Mouse (Mus musculus): ENCODE measurements around the gene Ptma. TPM values are rescaled to one million over a fixed set of nuclear protein-coding genes. Genes with fewer than 3 reads are reported as not detected.

Gene Ptma
- polyA plus RNA-seq, 1 experiment from 2014 or later: 4,291 TPM

GRCm38 (mm10) chr1:86568409-86568808 is 41.9 kb downstream of the Ptma start:
- ATAC-seq (replicated peaks; ENCODE audit: insufficient number of reproducible peaks, low FRiP score, low TSS enrichment, low read depth) (no peak), DNase-seq (ENCODE audit: low spot score) (no peak)
- WGBS: 74% methylated on average over 2 of the region's 2 CpGs
- no peak overlapping the region for H3K9ac ChIP-seq (replicated peaks; ENCODE audit: low read length)
- no peaks in the 10 kb centered on the region for H3K9me3 ChIP-seq (replicated peaks; ENCODE audit: control insufficient read depth, low read length)
- H3K36me3 ChIP-seq (replicated peaks; ENCODE audit: control insufficient read depth, insufficient read depth, low read depth, low read length): no peaks in the 10 kb centered on the region
- no peaks in the 10 kb centered on the region for H3K4me1 ChIP-seq (ENCODE audit: control insufficient read depth, insufficient read depth, low read length)
- H3K4me3 ChIP-seq (ENCODE audit: low read depth, low read length): no peak overlapping the region
- H3K27me3 ChIP-seq (ENCODE audit: control insufficient read depth, insufficient read depth, low read length): no peaks in the 10 kb centered on the region
- H3K4me2 ChIP-seq (ENCODE audit: low read depth, low read length): no peak overlapping the region
- H3K27ac ChIP-seq (replicated peaks; ENCODE audit: low read depth, low read length): no peak overlapping the region

- 82% methylated on average over 2 of the region's 2 CpGs for WGBS
- DNase-seq (ENCODE audit: low spot score) (no peak), ATAC-seq (replicated peaks; ENCODE audit: insufficient number of reproducible peaks, low FRiP score, low TSS enrichment, low read depth) (no peak)
- no peaks in the 10 kb centered on the region for H3K36me3 ChIP-seq (replicated peaks; ENCODE audit: control insufficient read depth, insufficient read depth, low read depth, low read length)
- no peaks in the 10 kb centered on the region for H3K27me3 ChIP-seq (ENCODE audit: control insufficient read depth, insufficient read depth, low read length)
- H3K4me2 ChIP-seq (ENCODE audit: low read depth, low read length): no peak overlapping the region
- H3K27ac ChIP-seq (replicated peaks; ENCODE audit: low read depth, low read length): no peak overlapping the region
- H3K9ac ChIP-seq (replicated peaks; ENCODE audit: low read length): no peak overlapping the region
- H3K9me3 ChIP-seq (replicated peaks; ENCODE audit: control insufficient read depth, low read length): no peaks in the 10 kb centered on the region
- no peaks in the 10 kb centered on the region for H3K4me1 ChIP-seq (ENCODE audit: control insufficient read depth, insufficient read depth, low read length)
- H3K4me3 ChIP-seq (ENCODE audit: low read depth, low read length): no peak overlapping the region
Measured at GRCm38 (mm10) chr1:86569292-86569860, 42.9 kb downstream of the Ptma start.

- no peaks in the 10 kb centered on the region for H3K9me3 ChIP-seq (replicated peaks; ENCODE audit: control insufficient read depth, low read length)
- no peaks in the 10 kb centered on the region for H3K36me3 ChIP-seq (replicated peaks; ENCODE audit: control insufficient read depth, insufficient read depth, low read depth, low read length)
- no peak overlapping the region for H3K4me2 ChIP-seq (ENCODE audit: low read depth, low read length)
- H3K4me3 ChIP-seq (ENCODE audit: low read depth, low read length): no peak overlapping the region
- no peaks in the 10 kb centered on the region for H3K4me1 ChIP-seq (ENCODE audit: control insufficient read depth, insufficient read depth, low read length)
- H3K27ac ChIP-seq (replicated peaks; ENCODE audit: low read depth, low read length): no peak overlapping the region
- 91% methylated on average over 2 of the region's 2 CpGs for WGBS
- no peak overlapping the region for H3K9ac ChIP-seq (replicated peaks; ENCODE audit: low read length)
- DNase-seq (ENCODE audit: low spot score) (no peak), ATAC-seq (replicated peaks; ENCODE audit: insufficient number of reproducible peaks, low FRiP score, low TSS enrichment, low read depth) (no peak)
- H3K27me3 ChIP-seq (ENCODE audit: control insufficient read depth, insufficient read depth, low read length): no peaks in the 10 kb centered on the region
Measured at GRCm38 (mm10) chr1:86571381-86571780, 44.9 kb downstream of the Ptma start.

- H3K9me3 ChIP-seq (replicated peaks; ENCODE audit: control insufficient read depth, low read length): no peaks in the 10 kb centered on the region
- no peak overlapping the region for H3K4me2 ChIP-seq (ENCODE audit: low read depth, low read length)
- H3K36me3 ChIP-seq (replicated peaks; ENCODE audit: control insufficient read depth, insufficient read depth, low read depth, low read length): no peaks in the 10 kb centered on the region
- DNase-seq (ENCODE audit: low spot score) (no peak), ATAC-seq (replicated peaks; ENCODE audit: insufficient number of reproducible peaks, low FRiP score, low TSS enrichment, low read depth) (no peak)
- 86% methylated on average over 4 of the region's 4 CpGs for WGBS
- H3K4me1 ChIP-seq (ENCODE audit: control insufficient read depth, insufficient read depth, low read length): no peaks in the 10 kb centered on the region
- H3K9ac ChIP-seq (replicated peaks; ENCODE audit: low read length): no peak overlapping the region
- H3K27me3 ChIP-seq (ENCODE audit: control insufficient read depth, insufficient read depth, low read length): no peaks in the 10 kb centered on the region
- H3K27ac ChIP-seq (replicated peaks; ENCODE audit: low read depth, low read length): no peak overlapping the region
- no peak overlapping the region for H3K4me3 ChIP-seq (ENCODE audit: low read depth, low read length)
Measured at GRCm38 (mm10) chr1:86571941-86572340, 45.4 kb downstream of the Ptma start.

Other genes starting within 250 kb of the Ptma start
- 5.1 and 6.1 TPM in 2 replicates for gene B3gnt7, start 223.9 kb upstream of the Ptma start, polyA plus RNA-seq (2014; fragmentation: Nextera tagmentation; extraction: Ambion mirVana)
- gene Ncl, start 167.3 kb upstream of the Ptma start, polyA plus RNA-seq (2014; fragmentation: Nextera tagmentation; extraction: Ambion mirVana): 391 and 429 TPM in 2 replicates
- not detected in 2 replicates for gene Nmur1, start 100.5 kb upstream of the Ptma start, polyA plus RNA-seq (2014; fragmentation: Nextera tagmentation; extraction: Ambion mirVana)
- not detected in 2 replicates for gene Tex44, start 100.4 kb upstream of the Ptma start, polyA plus RNA-seq (2014; fragmentation: Nextera tagmentation; extraction: Ambion mirVana)
- 85.4 and 88.4 TPM in 2 replicates for gene Pde6d, start 55.9 kb downstream of the Ptma start, polyA plus RNA-seq (2014; fragmentation: Nextera tagmentation; extraction: Ambion mirVana)
- 56.5 and 58.8 TPM in 2 replicates for gene Cops7b, start 56.2 kb downstream of the Ptma start, polyA plus RNA-seq (2014; fragmentation: Nextera tagmentation; extraction: Ambion mirVana)
- gene Nppc, start 143.8 kb downstream of the Ptma start, polyA plus RNA-seq (2014; fragmentation: Nextera tagmentation; extraction: Ambion mirVana): 0.34 and 1.4 TPM in 2 replicates
- 33.3 TPM in 2 replicates for gene Dis3l2, start 177.1 kb downstream of the Ptma start, polyA plus RNA-seq (2014; fragmentation: Nextera tagmentation; extraction: Ambion mirVana)